ENCODE assay signal across 10 mouse cellular contexts in the genomic region with DNA sequence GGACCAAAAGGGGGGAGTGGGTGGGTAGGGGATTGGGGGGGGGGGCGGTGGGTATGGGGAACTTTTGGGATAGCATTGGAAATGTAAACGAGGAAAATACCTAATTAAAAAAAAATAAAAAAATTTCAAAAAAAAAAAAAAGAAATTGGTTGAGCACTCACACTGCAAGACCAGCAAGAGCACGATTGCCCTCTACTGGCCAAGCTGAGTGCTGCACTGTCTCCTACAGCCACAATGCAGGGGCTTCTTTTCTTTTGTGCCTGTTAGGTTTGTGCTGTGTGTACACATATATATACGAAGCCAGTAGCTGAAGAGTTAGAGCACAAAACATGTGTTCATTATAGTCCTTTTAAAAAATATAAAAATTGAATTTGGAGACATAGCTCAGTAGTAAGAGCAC. TPM values are rescaled to one million over a fixed set of nuclear protein-coding genes. Genes with fewer than 3 reads are reported as not detected.
DNase-seq lines count a peak whose midpoint lies in the region; ATAC-seq and TF ChIP-seq lines count a peak whose summit lies in the region.
"Had no signal": no experiment of that assay in that cellular context is flagged by ENCODE, and none has a peak within 500 bp of the region (broad histone marks: within the 10 kb centered on the region; RNA-seq: fewer than 3 reads in every experiment).

No protein-coding gene starts in this region.

- H3K4me1 ChIP-seq in intestine, embryonic 14.5 days (replicated peaks; ENCODE audit: control insufficient read depth, insufficient read depth, low read length): no peaks in the 10 kb centered on the region
- no peaks in the 10 kb centered on the region for H3K4me1 ChIP-seq in intestine, embryonic 15.5 days (replicated peaks)
- no peaks in the 10 kb centered on the region for H3K4me1 ChIP-seq in cortical plate, adult 2 months (ENCODE audit: control insufficient read depth, insufficient read depth, low read length)

- H3K4me3 ChIP-seq in intestine, embryonic 14.5 days (ENCODE audit: low read depth, low read length): no peak overlapping the region
- no peak overlapping the region for H3K4me3 ChIP-seq in intestine, embryonic 15.5 days (replicated peaks)
- H3K4me3 ChIP-seq in cortical plate, adult 2 months (ENCODE audit: insufficient read depth, low read length): no peak overlapping the region

- WGBS in intestine, embryonic 14.5 days: 23% methylated on average over 3 of the region's 4 CpGs
- 30% methylated on average over 4 of the region's 4 CpGs for WGBS in intestine, embryonic 15.5 days

- H3K36me3 ChIP-seq in intestine, embryonic 14.5 days (ENCODE audit: control insufficient read depth, insufficient read depth, low read length): no peaks in the 10 kb centered on the region
- H3K36me3 ChIP-seq in intestine, embryonic 15.5 days: no peaks in the 10 kb centered on the region

- peak; percentile 25; the same call in 1 of the 2 replicates for TF ChIP-seq CTCF in cortical plate, adult 2 months (IDR thresholded peaks at IDR 0.05; ENCODE audit: extremely low read depth, insufficient read depth, low read length)

- no peak overlapping the region for H3K9ac ChIP-seq in intestine, embryonic 14.5 days (ENCODE audit: low read length)
- H3K9ac ChIP-seq in intestine, embryonic 15.5 days: no peak overlapping the region

- no peaks in the 10 kb centered on the region for H3K9me3 ChIP-seq in intestine, embryonic 14.5 days (ENCODE audit: control insufficient read depth, low read length)
- H3K9me3 ChIP-seq in intestine, embryonic 15.5 days: no peaks in the 10 kb centered on the region

- no peak for TF ChIP-seq POLR2A in cortical plate, adult 2 months (IDR thresholded peaks at IDR 0.05; ENCODE audit: extremely low read depth, insufficient read depth, low read length)

- H3K4me2 ChIP-seq in intestine, embryonic 14.5 days (ENCODE audit: low read length): no peak overlapping the region
- no peak overlapping the region for H3K4me2 ChIP-seq in intestine, embryonic 15.5 days (replicated peaks)

- no peaks in the 10 kb centered on the region for H3K27me3 ChIP-seq in intestine, embryonic 14.5 days (replicated peaks; ENCODE audit: control insufficient read depth, insufficient read depth, low read length)
- H3K27me3 ChIP-seq in intestine, embryonic 15.5 days (replicated peaks): no peaks in the 10 kb centered on the region

- ATAC-seq in intestine, embryonic 14.5 days (replicated peaks; ENCODE audit: low FRiP score, low TSS enrichment, low read depth): no peak
- ATAC-seq in intestine, embryonic 15.5 days: no peak; the same call in 1 of the 2 replicates

- peak; percentile 65 for DNase-seq in intestine, embryonic 14.5 days (ENCODE audit: low spot score)
- DNase-seq in urinary bladder, postnatal 14 days (ENCODE audit: low spot score): peak; percentile 32
- no peak for DNase-seq in urinary bladder, postnatal 10 days (ENCODE audit: low spot score)
- DNase-seq in left cerebral cortex, postnatal 25 days (ENCODE audit: low spot score in 2 of 2): peak; percentile 7 to 24
- DNase-seq in right cerebral cortex, postnatal 14 days: peak; percentile 32
- no peak for DNase-seq in spleen, postnatal 14 days (ENCODE audit: low spot score in 2 of 2)

- no peak overlapping the region for H3K27ac ChIP-seq in intestine, embryonic 14.5 days (ENCODE audit: low read depth)
- no peak overlapping the region for H3K27ac ChIP-seq in intestine, embryonic 15.5 days
- no peak overlapping the region for H3K27ac ChIP-seq in cortical plate, adult 2 months (ENCODE audit: insufficient read depth, low read length)

- intact Hi-C loops in left cerebral cortex, postnatal 25 days (cut with DNase I): no loop called here

RNA-seq across cellular contexts. Expression of a gene that starts 55.6 kb away (rescaled TPM):
- not detected in 2 replicates for polyA plus RNA-seq in intestine, embryonic 14.5 days (2014; fragmentation: Nextera tagmentation; extraction: Ambion mirVana)
- polyA plus RNA-seq in intestine, embryonic 15.5 days (2015; fragmentation: Nextera tagmentation; extraction: Ambion mirVana): not detected in 2 replicates
- not detected in 2 replicates for polyA plus RNA-seq in cortical plate, adult 2 months (2012; rRNA removed)
- total RNA-seq in left cerebral cortex, postnatal 25 days (2021): not detected
- total RNA-seq: common myeloid progenitor, adult 5-6 weeks; layer of hippocampus, adult 8-10 months had no signal

Comparison
In these comparisons a context has a peak if more than half of its experiments do, and no peak if none do; other contexts are left out.
1. DNase-seq: peak in intestine, embryonic 14.5 days (single experiment), urinary bladder, postnatal 14 days (single experiment), left cerebral cortex, postnatal 25 days (2 of 2) and right cerebral cortex, postnatal 14 days (single experiment); none in urinary bladder, postnatal 10 days (single experiment) and spleen, postnatal 14 days (0 of 2).